Mouse (Mus musculus) forelimb bud, embryonic 11.5 days (tissue): ENCODE measurements at regions not wholly inside any gene's neighbourhood (a gene's known extent, or its start where the extent isn't known, plus 50 kb on each side); places are given as distances from the start of the nearest gene placed in this dataset.
A peak's percentile ranks its signal among the peaks of the same experiment; 100 is the strongest.

ENCODE experiments used
- DNase-seq: peaks from one replicate; pipeline ENCODE4 v3.0.0-alpha.2; 2012; ENCODE audit warnings: low read depth, low spot score

DNA sequence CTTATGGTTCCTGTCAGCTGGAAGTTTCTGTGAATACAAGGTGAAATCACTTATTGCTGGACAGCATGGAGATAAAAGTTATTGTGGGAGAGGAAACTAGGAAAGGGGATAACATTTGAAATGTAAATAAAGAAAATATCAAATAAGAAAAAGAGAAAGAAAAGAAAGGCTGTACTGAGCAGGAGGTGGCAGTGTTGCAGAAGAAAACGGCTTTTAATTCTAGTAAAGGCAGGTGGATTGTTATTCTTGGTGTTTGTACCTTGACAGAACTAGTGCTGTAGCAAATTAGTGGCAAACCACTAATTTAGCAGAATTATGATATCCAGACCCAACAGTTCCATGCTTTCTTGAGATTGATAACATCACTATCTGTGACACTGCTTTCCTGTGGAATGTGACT is 52.6 kb downstream of the Gm10358 start:
- DNase-seq: no peak

DNA sequence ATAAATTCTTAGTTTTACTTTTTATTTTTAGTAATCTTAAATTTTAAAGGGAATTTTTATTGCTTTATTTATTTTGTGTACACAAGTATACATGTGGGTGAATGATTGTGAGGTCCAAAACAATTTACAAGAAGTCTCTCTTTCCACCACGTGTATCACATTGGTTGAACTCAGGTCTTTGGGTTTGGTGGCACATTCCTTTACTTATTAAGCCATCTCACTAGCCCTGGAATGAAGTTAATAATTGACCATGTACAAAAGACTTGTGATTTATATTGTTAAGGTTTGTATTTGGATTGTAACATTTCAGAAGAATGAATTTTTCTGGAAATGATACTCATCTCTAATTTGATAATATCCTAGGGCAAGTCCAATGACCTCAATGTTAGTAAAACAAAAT is 56.2 kb downstream of the Gm10358 start:
- DNase-seq: no peak

DNA sequence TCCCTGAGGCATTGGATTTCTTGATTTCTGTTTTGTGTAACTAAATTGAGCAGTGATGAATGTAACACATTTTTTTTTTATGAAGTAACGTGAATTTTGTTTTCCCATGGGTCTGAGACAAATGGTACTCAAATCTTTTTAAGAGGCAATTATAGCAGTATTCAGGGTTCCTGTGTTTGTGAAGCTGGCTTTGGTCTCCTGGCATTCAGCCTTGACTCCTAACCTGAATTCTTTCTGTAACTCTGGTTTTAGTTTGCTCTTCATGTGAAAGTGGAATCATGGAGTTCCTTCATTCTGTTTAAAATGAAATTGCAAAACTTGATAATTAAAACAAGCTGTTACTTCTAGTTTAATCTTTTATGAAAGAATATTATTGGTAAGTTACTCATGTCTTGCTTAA is 58.3 kb downstream of the Gm10358 start:
- DNase-seq: no peak

DNA sequence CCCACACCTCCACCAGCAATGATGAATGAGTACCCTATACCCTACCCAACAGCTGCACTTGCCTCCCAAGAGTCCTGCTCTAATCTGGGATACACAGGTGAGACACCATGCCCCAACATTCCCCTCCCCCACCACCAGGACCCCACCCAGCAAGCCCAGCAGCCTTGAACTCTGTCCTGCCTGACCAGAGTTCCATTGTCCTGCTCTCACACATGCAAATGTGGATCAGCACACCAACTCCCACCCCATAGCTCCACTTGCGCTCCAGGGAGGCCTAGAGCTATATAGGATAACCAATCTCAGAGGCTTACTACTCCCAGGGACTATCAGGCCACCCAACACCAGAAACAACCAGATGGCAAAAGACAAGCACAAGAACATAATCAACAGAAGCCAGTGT is 85.8 kb downstream of the Gm10358 start:
- DNase-seq: no peak

DNA sequence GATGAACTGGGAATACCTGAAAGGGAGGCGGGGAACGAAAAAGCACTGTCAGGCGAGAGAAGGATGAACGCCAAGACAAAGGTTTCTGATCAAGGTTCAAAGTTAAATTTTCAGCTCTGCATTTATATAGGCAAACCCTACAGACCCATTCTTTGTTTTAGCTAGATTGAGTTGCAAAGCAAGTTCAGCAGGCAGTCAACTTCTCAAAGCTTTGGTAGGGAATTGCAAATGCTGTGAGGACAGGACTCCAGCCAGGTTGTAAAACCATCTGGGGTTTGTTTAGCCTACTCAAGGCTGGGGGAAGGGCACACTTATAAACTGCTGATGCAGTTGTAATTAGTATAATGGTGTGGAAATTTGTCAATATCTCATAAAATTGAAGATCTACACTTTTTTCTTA is 87.9 kb downstream of the Gm10358 start:
- DNase-seq: no peak

DNA sequence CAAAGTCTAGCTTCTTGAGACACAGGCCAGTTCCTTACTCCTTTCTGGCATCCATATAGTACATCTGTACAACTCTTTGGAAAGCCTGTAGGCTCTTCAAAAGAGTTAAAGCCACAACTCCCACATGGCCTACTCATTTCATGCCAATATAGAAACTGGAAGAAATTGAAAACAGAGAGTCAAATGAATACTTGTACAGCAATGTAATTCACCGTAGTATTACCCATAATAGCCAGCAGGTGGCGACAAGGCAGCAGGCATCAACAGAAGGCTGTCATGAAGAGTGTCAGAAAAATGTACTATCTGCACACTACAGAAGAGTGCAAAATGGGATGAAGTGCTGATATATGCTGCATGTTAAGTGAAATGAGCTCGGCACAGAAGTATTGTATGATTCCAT is 90.5 kb downstream of the Gm10358 start:
- peak; percentile 57 for DNase-seq

DNA sequence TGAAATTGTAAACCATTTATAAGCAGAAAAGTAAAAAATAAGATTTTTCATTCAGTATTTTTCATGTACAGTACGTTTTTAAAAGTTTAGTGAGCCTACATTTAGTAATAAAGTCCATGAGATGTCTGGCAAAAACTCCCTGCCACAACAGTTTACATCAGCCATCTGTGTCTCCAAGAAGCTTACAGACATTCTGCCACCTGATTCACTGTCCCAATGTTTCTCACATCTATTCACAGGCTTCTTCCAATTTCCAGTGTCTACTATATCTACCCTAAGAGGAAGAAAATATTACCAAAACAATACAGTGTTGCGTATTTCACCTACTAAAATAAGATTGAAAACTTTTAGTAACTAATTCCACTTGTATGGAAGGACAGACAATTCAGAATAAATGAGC is 95.7 kb downstream of the Rasd2 start:
- DNase-seq: no peak

DNA sequence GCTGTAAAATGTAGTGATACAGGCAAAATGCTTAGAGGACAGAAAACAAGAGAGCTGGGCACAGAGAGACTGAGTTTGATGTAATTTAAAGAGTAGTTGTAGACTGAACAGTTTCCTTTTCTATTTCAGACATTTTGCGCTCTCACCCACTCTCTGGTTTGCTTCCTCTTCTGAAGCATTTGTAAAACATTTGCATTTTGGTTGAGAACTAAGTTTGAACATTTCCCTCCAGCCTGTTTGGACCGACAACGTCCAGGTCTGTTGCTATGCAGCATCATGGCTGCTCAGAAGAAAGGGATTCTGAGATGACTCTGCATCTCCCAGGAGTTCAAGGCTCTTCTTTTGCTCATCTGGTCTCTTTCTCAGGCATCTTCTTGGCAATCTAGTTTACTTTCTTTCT is 78.2 kb downstream of the Rasd2 start:
- no peak for DNase-seq

DNA sequence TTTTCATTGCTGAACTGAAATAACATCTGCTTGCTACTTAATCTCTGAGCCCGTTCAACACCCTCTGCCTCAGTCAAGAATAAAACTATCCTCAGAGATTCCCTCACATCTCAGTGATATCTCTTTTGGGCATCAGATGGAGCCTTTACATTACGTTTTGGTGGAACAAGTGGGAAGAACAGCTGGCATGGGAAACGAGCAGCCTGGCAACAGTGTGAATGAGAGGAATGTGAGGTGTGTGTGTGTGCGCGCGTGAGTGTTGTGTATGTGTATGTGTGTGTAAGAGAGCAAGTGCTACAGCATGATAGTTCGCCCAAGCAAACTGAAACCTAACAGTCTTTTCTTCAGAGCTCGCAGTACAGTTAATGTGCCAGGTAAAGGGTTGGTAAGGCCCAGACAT is 76.2 kb downstream of the Rasd2 start:
- no peak for DNase-seq
